In genomic region chr7:29391761-29392512, GRCm38 (mm10) we compare ENCODE assay signal across 7 mouse cellular contexts.
DNase-seq lines count a peak whose midpoint lies in the region; ATAC-seq and TF ChIP-seq lines count a peak whose summit lies in the region.

No protein-coding gene starts in this region.

- 66% methylated on average over 24 of the region's 25 CpGs for WGBS in hindbrain, embryonic 14.5 days

- no peaks in the 10 kb centered on the region for H3K27me3 ChIP-seq in hindbrain, embryonic 14.5 days (ENCODE audit: control insufficient read depth, insufficient read depth, low read length)

- no peak overlapping the region for H3K9ac ChIP-seq in hindbrain, embryonic 14.5 days

- H3K4me1 ChIP-seq in hindbrain, embryonic 14.5 days (replicated peaks; ENCODE audit: control insufficient read depth, insufficient read depth, low read length), result no peaks in the 10 kb centered on the region; the same call in 1 of the 2 replicates

- peak; percentile 41; the same call in 1 of the 2 replicates for ATAC-seq in common myeloid progenitor, adult 5-6 weeks (replicated peaks; ENCODE audit: low read depth, poor library complexity, severe bottlenecking)
- ATAC-seq in hindbrain, embryonic 14.5 days (ENCODE audit: low FRiP score), result peak; percentile 42
- ATAC-seq in megakaryocyte progenitor cell, adult 5-6 weeks (replicated peaks; ENCODE audit: poor library complexity), result peak; percentile 57

- peak overlapping the region; percentile 77 for H3K27ac ChIP-seq in layer of hippocampus, adult 2 months
- H3K27ac ChIP-seq in hindbrain, embryonic 14.5 days, result peak overlapping the region; percentile 47

- H3K4me2 ChIP-seq in hindbrain, embryonic 14.5 days (replicated peaks), result no peak overlapping the region

- DNase-seq in layer of hippocampus, adult 2 months (ENCODE audit: low spot score in 2 of 2), result no peak
- no peak for DNase-seq in layer of hippocampus, adult 11-12 months (ENCODE audit: low spot score)
- peak; percentile 49 for DNase-seq in hindbrain, embryonic 14.5 days (ENCODE audit: low spot score)
- no peak for DNase-seq in thymus, postnatal 25 days
- DNase-seq in frontal cortex, postnatal 14 days (ENCODE audit: low spot score in 2 of 2), result no peak

- H3K9me3 ChIP-seq in hindbrain, embryonic 14.5 days (ENCODE audit: control insufficient read depth, low read length), result no peaks in the 10 kb centered on the region

- H3K4me3 ChIP-seq in layer of hippocampus, adult 2 months, result no peak overlapping the region
- no peak overlapping the region for H3K4me3 ChIP-seq in hindbrain, embryonic 14.5 days (replicated peaks; ENCODE audit: low read length)

- no peak for TF ChIP-seq CTCF in layer of hippocampus, adult 2 months (conservative IDR thresholded peaks at IDR 0.05)

- H3K36me3 ChIP-seq in hindbrain, embryonic 14.5 days (replicated peaks; ENCODE audit: control insufficient read depth, insufficient read depth), result peaks cover 25% of the 10 kb centered on the region
